Mouse (Mus musculus): ENCODE measurements around the gene Kif21b. TPM values are rescaled to one million over a fixed set of nuclear protein-coding genes. Genes with fewer than 3 reads are reported as not detected.
A peak's percentile ranks its signal among the peaks of the same experiment; 100 is the strongest.

Kif21b gene
- polyA plus RNA-seq, 1 experiment, result 0.03 TPM

GRCm38 (mm10) chr1:136126159-136126765 is 4.9 kb upstream of the Kif21b start:
- no peaks in the 10 kb centered on the region for H3K36me3 ChIP-seq (ENCODE audit: control insufficient read depth)
- no peak overlapping the region for H3K4me3 ChIP-seq (replicated peaks)
- H3K4me1 ChIP-seq (ENCODE audit: control insufficient read depth), result peaks cover 9% of the 10 kb centered on the region
- H3K9me3 ChIP-seq (ENCODE audit: control insufficient read depth, low read length), result no peaks in the 10 kb centered on the region
- peaks cover 17% of the 10 kb centered on the region for H3K27me3 ChIP-seq (ENCODE audit: control insufficient read depth)
- TF ChIP-seq TAL1 (IDR thresholded peaks at IDR 0.05; ENCODE audit: low read length) (no peak), GATA1 (IDR thresholded peaks at IDR 0.05; ENCODE audit: low read length) (no peak)

- TF ChIP-seq GATA1 (IDR thresholded peaks at IDR 0.05; ENCODE audit: low read length) (no peak), TAL1 (IDR thresholded peaks at IDR 0.05; ENCODE audit: low read length) (no peak)
These were observed 4.3 kb upstream of the Kif21b start for GRCm38 (mm10) chr1:136126895-136127294.

GRCm38 (mm10) chr1:136127856-136128255 is 3.3 kb upstream of the Kif21b start:
- no peaks in the 10 kb centered on the region for H3K36me3 ChIP-seq (ENCODE audit: control insufficient read depth)
- no peak for TF ChIP-seq TAL1 (IDR thresholded peaks at IDR 0.05; ENCODE audit: low read length)
- peaks cover 32% of the 10 kb centered on the region for H3K27me3 ChIP-seq (ENCODE audit: control insufficient read depth)
- H3K4me1 ChIP-seq (ENCODE audit: control insufficient read depth), result peaks cover 25% of the 10 kb centered on the region
- H3K4me3 ChIP-seq (replicated peaks), result no peak overlapping the region
- no peaks in the 10 kb centered on the region for H3K9me3 ChIP-seq (ENCODE audit: control insufficient read depth, low read length)

More at GRCm38 (mm10) chr1:136126895-136127294, 4.3 kb upstream of the Kif21b start:
- Histone ChIP-seq H3K9me3 (ENCODE audit: control insufficient read depth, low read length) (no peaks in the 10 kb centered on the region), H3K4me1 (ENCODE audit: control insufficient read depth) (peaks cover 15% of the 10 kb centered on the region), H3K27me3 (ENCODE audit: control insufficient read depth) (peaks cover 23% of the 10 kb centered on the region), H3K4me3 (replicated peaks) (no peak overlapping the region), H3K36me3 (ENCODE audit: control insufficient read depth) (no peaks in the 10 kb centered on the region)

GRCm38 (mm10) chr1:136128416-136128815 is 2.8 kb upstream of the Kif21b start:
- TF ChIP-seq GATA1 (IDR thresholded peaks at IDR 0.05; ENCODE audit: low read length), result no peak
- no peak for TF ChIP-seq TAL1 (IDR thresholded peaks at IDR 0.05; ENCODE audit: low read length)
- peaks cover 31% of the 10 kb centered on the region for H3K4me1 ChIP-seq (ENCODE audit: control insufficient read depth)
- H3K27me3 ChIP-seq (ENCODE audit: control insufficient read depth), result peaks cover 33% of the 10 kb centered on the region
- no peaks in the 10 kb centered on the region for H3K9me3 ChIP-seq (ENCODE audit: control insufficient read depth, low read length)
- no peaks in the 10 kb centered on the region for H3K36me3 ChIP-seq (ENCODE audit: control insufficient read depth)
- H3K4me3 ChIP-seq (replicated peaks), result no peak overlapping the region

GRCm38 (mm10) chr1:136128944-136129589 is 2.1 kb upstream of the Kif21b start:
- Histone ChIP-seq H3K4me3 (replicated peaks) (no peak overlapping the region), H3K36me3 (ENCODE audit: control insufficient read depth) (no peaks in the 10 kb centered on the region), H3K9me3 (ENCODE audit: control insufficient read depth, low read length) (no peaks in the 10 kb centered on the region), H3K4me1 (ENCODE audit: control insufficient read depth) (peaks cover 37% of the 10 kb centered on the region), H3K27me3 (ENCODE audit: control insufficient read depth) (peaks cover 33% of the 10 kb centered on the region)
- TF ChIP-seq TAL1 (IDR thresholded peaks at IDR 0.05; ENCODE audit: low read length) (no peak), GATA1 (IDR thresholded peaks at IDR 0.05; ENCODE audit: low read length) (no peak)

GRCm38 (mm10) chr1:136130107-136130506 is 1.1 kb upstream of the Kif21b start:
- Histone ChIP-seq H3K4me3 (replicated peaks) (no peak overlapping the region), H3K4me1 (ENCODE audit: control insufficient read depth) (peaks cover 47% of the 10 kb centered on the region), H3K27me3 (ENCODE audit: control insufficient read depth) (peaks cover 33% of the 10 kb centered on the region), H3K36me3 (ENCODE audit: control insufficient read depth) (no peaks in the 10 kb centered on the region), H3K9me3 (ENCODE audit: control insufficient read depth, low read length) (no peaks in the 10 kb centered on the region)
- TF ChIP-seq GATA1 (IDR thresholded peaks at IDR 0.05; ENCODE audit: low read length) (no peak), TAL1 (IDR thresholded peaks at IDR 0.05; ENCODE audit: low read length) (no peak)

GRCm38 (mm10) chr1:136131603-136132291 is 558 bp downstream of the Kif21b start:
- Histone ChIP-seq H3K9me3 (ENCODE audit: control insufficient read depth, low read length) (no peaks in the 10 kb centered on the region), H3K4me3 (replicated peaks) (peak overlapping the region; percentile 71), H3K36me3 (ENCODE audit: control insufficient read depth) (no peaks in the 10 kb centered on the region), H3K4me1 (ENCODE audit: control insufficient read depth) (peaks cover 64% of the 10 kb centered on the region), H3K27me3 (ENCODE audit: control insufficient read depth) (peaks cover 33% of the 10 kb centered on the region)
- no peak for TF ChIP-seq GATA1 (IDR thresholded peaks at IDR 0.05; ENCODE audit: low read length)
- TF ChIP-seq TAL1 (IDR thresholded peaks at IDR 0.05; ENCODE audit: low read length), result no peak

- Histone ChIP-seq H3K4me1 (ENCODE audit: control insufficient read depth) (peaks cover 72% of the 10 kb centered on the region), H3K4me3 (replicated peaks) (no peak overlapping the region), H3K9me3 (ENCODE audit: control insufficient read depth, low read length) (no peaks in the 10 kb centered on the region), H3K36me3 (ENCODE audit: control insufficient read depth) (no peaks in the 10 kb centered on the region), H3K27me3 (ENCODE audit: control insufficient read depth) (peaks cover 33% of the 10 kb centered on the region)
- TF ChIP-seq TAL1 (IDR thresholded peaks at IDR 0.05; ENCODE audit: low read length), result no peak
- TF ChIP-seq GATA1 (IDR thresholded peaks at IDR 0.05; ENCODE audit: low read length), result no peak
These were observed 1.4 kb downstream of the Kif21b start for GRCm38 (mm10) chr1:136132386-136133201.

Measured in erythroblast, embryonic 14.5 days (primary cell).